Mouse (Mus musculus) C2C12 (cell line): ENCODE results near the gene Ift20. TPM values are rescaled to one million over a fixed set of nuclear protein-coding genes. Genes with fewer than 3 reads are reported as not detected.

ENCODE experiments used
- H3K27me3 ChIP-seq: one replicate; pipeline ENCODE4 v1.6.1; 2011; ENCODE audit not compliant: control insufficient read depth, insufficient read depth, insufficient read length
- H3K36me3 ChIP-seq: one replicate; pipeline ENCODE4 v1.6.1; 2011; ENCODE audit not compliant: control insufficient read depth, insufficient read depth
- H3K4me3 ChIP-seq: one replicate; pipeline ENCODE4 v1.5.1; 2011; ENCODE audit warnings: mild to moderate bottlenecking, control low read depth; ENCODE audit not compliant: poor library complexity, insufficient read depth, severe bottlenecking
- H3K79me2 ChIP-seq: one replicate; pipeline ENCODE4 v1.6.1; 2011; ENCODE audit not compliant: control insufficient read depth, insufficient read depth
- H3K79me3 ChIP-seq: one replicate; pipeline ENCODE4 v1.6.1; 2011; ENCODE audit warnings: low read depth, control low read depth
- H3ac ChIP-seq: one replicate; pipeline ENCODE3; 2011; ENCODE audit warnings: low read depth; ENCODE audit not compliant: control insufficient read depth, insufficient read length
- CEBPB ChIP-seq: IDR thresholded peaks from one replicate; pipeline ENCODE4 v1.6.1; 2011; ENCODE audit warnings: low read depth, mild to moderate bottlenecking, control low read depth, moderate library complexity
- CTCF ChIP-seq: IDR thresholded peaks from one replicate; pipeline ENCODE4 v1.5.1; 2011; ENCODE audit not compliant: control insufficient read depth, insufficient read depth, insufficient read length
- FOSL1 ChIP-seq: IDR thresholded peaks from one replicate; pipeline ENCODE4 v1.8.0; 2011; ENCODE audit warnings: mild to moderate bottlenecking, low read length; ENCODE audit not compliant: poor library complexity, insufficient read depth, severe bottlenecking
- MAX ChIP-seq: IDR thresholded peaks from one replicate; pipeline ENCODE4 v1.6.1; 2011; ENCODE audit warnings: mild to moderate bottlenecking, control low read depth
- MYOD1 ChIP-seq: IDR thresholded peaks from one replicate; pipeline ENCODE4 v1.6.1; 2011; ENCODE audit warnings: low read depth; ENCODE audit not compliant: control insufficient read depth, insufficient read length
- MYOG ChIP-seq: IDR thresholded peaks from one replicate; pipeline ENCODE4 v1.6.1; 2011; ENCODE audit not compliant: control insufficient read depth, insufficient read length; ENCODE audit errors: extremely low read depth
- USF1 ChIP-seq: IDR thresholded peaks from one replicate; pipeline ENCODE4 v1.6.1; 2011; ENCODE audit warnings: low read depth, mild to moderate bottlenecking, control low read depth, moderate library complexity
- polyA plus RNA-seq: library from polyadenylated mRNA; unstranded; fragments of >200 nt; fragmentation: generic; extraction: Trizol; gene quantifications from one replicate; pipeline ENCODE4 v1.2.1, GENCODE M21; 2012; ENCODE audit warnings: missing spikeins

Ift20 gene
- polyA plus RNA-seq, 1 experiment: 61.1 TPM

GRCm38 (mm10) chr11:78549491-78549987 is 13.4 kb downstream of the Ift20 start:
- H3K79me2 ChIP-seq: peaks cover 59% of the 10 kb centered on the region
- TF ChIP-seq CTCF (no peak), MYOD1 (no peak), MAX (no peak), CEBPB (no peak), USF1 (no peak), MYOG (no peak), FOSL1 (no peak)

GRCm38 (mm10) chr11:78550168-78551058 is 14.3 kb downstream of the Ift20 start, which contains the start of gene Tmem97:
TSS of gene Tmem97 (minus strand) at chr11:78550777.
- TF ChIP-seq CEBPB (no peak), MAX (peak; percentile 87), USF1 (peak; percentile 81)
- Histone ChIP-seq H3ac (peak within 1 kb of the TSS; percentile 63), H3K36me3 (peaks cover 15% of the 10 kb centered on the region), H3K4me3 (peak within 1 kb of the TSS; percentile 81), H3K79me3 (peaks cover 35% of the 10 kb centered on the region), H3K27me3 (no peaks in the 10 kb centered on the region), H3K79me2 (peaks cover 50% of the 10 kb centered on the region)

More at GRCm38 (mm10) chr11:78549491-78549987, 13.4 kb downstream of the Ift20 start:
- peaks cover 23% of the 10 kb centered on the region for H3K36me3 ChIP-seq
- H3K4me3 ChIP-seq: peak overlapping the region; percentile 81
- peak overlapping the region; percentile 63 for H3ac ChIP-seq
- H3K79me3 ChIP-seq: peaks cover 43% of the 10 kb centered on the region
- no peaks in the 10 kb centered on the region for H3K27me3 ChIP-seq

- Histone ChIP-seq H3K27me3 (no peaks in the 10 kb centered on the region), H3K36me3 (peaks cover 11% of the 10 kb centered on the region), H3K79me3 (peaks cover 30% of the 10 kb centered on the region), H3K79me2 (peaks cover 44% of the 10 kb centered on the region), H3ac (peak overlapping the region; percentile 44), H3K4me3 (no peak overlapping the region)
- TF ChIP-seq MAX (no peak), MYOG (no peak), CEBPB (no peak), MYOD1 (no peak), USF1 (no peak), FOSL1 (no peak), CTCF (no peak)
These were observed 14.9 kb downstream of the Ift20 start for GRCm38 (mm10) chr11:78551059-78551398.

GRCm38 (mm10) chr11:78555623-78556022 is 19.5 kb downstream of the Ift20 start:
- no peaks in the 10 kb centered on the region for H3K79me3 ChIP-seq
- H3ac ChIP-seq: no peak overlapping the region
- H3K79me2 ChIP-seq: no peaks in the 10 kb centered on the region
- no peak overlapping the region for H3K4me3 ChIP-seq
- no peaks in the 10 kb centered on the region for H3K27me3 ChIP-seq
- TF ChIP-seq CTCF: no peak
- TF ChIP-seq CEBPB: no peak
- TF ChIP-seq MAX: no peak
- no peak for TF ChIP-seq MYOG
- no peak for TF ChIP-seq MYOD1
- TF ChIP-seq FOSL1: no peak
- no peak for TF ChIP-seq USF1
- no peaks in the 10 kb centered on the region for H3K36me3 ChIP-seq

GRCm38 (mm10) chr11:78556070-78556469 is 19.9 kb downstream of the Ift20 start:
- Histone ChIP-seq H3ac (no peak overlapping the region), H3K36me3 (no peaks in the 10 kb centered on the region), H3K79me2 (no peaks in the 10 kb centered on the region), H3K79me3 (no peaks in the 10 kb centered on the region), H3K27me3 (no peaks in the 10 kb centered on the region), H3K4me3 (no peak overlapping the region)
- TF ChIP-seq MYOD1: no peak
- TF ChIP-seq USF1: no peak
- no peak for TF ChIP-seq FOSL1
- TF ChIP-seq MYOG: no peak
- TF ChIP-seq CTCF: no peak
- no peak for TF ChIP-seq CEBPB
- no peak for TF ChIP-seq MAX
